Mouse (Mus musculus): ENCODE results near the gene Cygb.
"Not testable (repeated sequence)": the region's sequence is repeated elsewhere in the genome, so short reads cannot be mapped to it uniquely, and the experiment has no call there.

Cygb gene

GRCm38 (mm10) chr11:116636607-116637006 lies 17.5 kb downstream of the Cygb start:
- not testable (repeated sequence) for DNase-seq (ENCODE audit: low read depth, low spot score)

GRCm38 (mm10) chr11:116632962-116633361 lies 21.2 kb downstream of the Cygb start:
- no peak for DNase-seq (ENCODE audit: low read depth, low spot score)

GRCm38 (mm10) chr11:116630171-116630965 lies 23.7 kb downstream of the Cygb start:
- DNase-seq (ENCODE audit: low read depth, low spot score): no peak

- DNase-seq (ENCODE audit: low read depth, low spot score): no peak
Measured at GRCm38 (mm10) chr11:116629472-116629871, 24.6 kb downstream of the Cygb start.

- peak; percentile 89 for DNase-seq (ENCODE audit: low read depth, low spot score)
Measured at GRCm38 (mm10) chr11:116628712-116629111, 25.4 kb downstream of the Cygb start.

GRCm38 (mm10) chr11:116627072-116628020 lies 26.8 kb downstream of the Cygb start:
- no peak for DNase-seq (ENCODE audit: low read depth, low spot score)

- no peak for DNase-seq (ENCODE audit: low read depth, low spot score)
Measured at GRCm38 (mm10) chr11:116626299-116627071, 27.6 kb downstream of the Cygb start, which contains the start of gene Rhbdf2. TSS of gene Rhbdf2 (minus strand) at chr11:116627019.

GRCm38 (mm10) chr11:116625081-116626000 lies 28.8 kb downstream of the Cygb start:
- DNase-seq (ENCODE audit: low read depth, low spot score): no peak

- peak; percentile 75 for DNase-seq (ENCODE audit: low read depth, low spot score)
Measured at GRCm38 (mm10) chr11:116624131-116624832, 29.8 kb downstream of the Cygb start.

GRCm38 (mm10) chr11:116623281-116624124 lies 30.6 kb downstream of the Cygb start:
- no peak for DNase-seq (ENCODE audit: low read depth, low spot score)

GRCm38 (mm10) chr11:116621258-116621704 lies 32.8 kb downstream of the Cygb start:
- no peak for DNase-seq (ENCODE audit: low read depth, low spot score)

- DNase-seq (ENCODE audit: low read depth, low spot score): no peak
Measured at GRCm38 (mm10) chr11:116620559-116621253, 33.4 kb downstream of the Cygb start.

GRCm38 (mm10) chr11:116620073-116620472 lies 34.0 kb downstream of the Cygb start:
- no peak for DNase-seq (ENCODE audit: low read depth, low spot score)

- no peak for DNase-seq (ENCODE audit: low read depth, low spot score)
Measured at GRCm38 (mm10) chr11:116619561-116619960, 34.6 kb downstream of the Cygb start.

- DNase-seq (ENCODE audit: low read depth, low spot score): no peak
Measured at GRCm38 (mm10) chr11:116619156-116619555, 35.0 kb downstream of the Cygb start.

GRCm38 (mm10) chr11:116618666-116619065 lies 35.4 kb downstream of the Cygb start:
- DNase-seq (ENCODE audit: low read depth, low spot score): no peak

GRCm38 (mm10) chr11:116617641-116618040 lies 36.5 kb downstream of the Cygb start:
- no peak for DNase-seq (ENCODE audit: low read depth, low spot score)

- no peak for DNase-seq (ENCODE audit: low read depth, low spot score)
Measured at GRCm38 (mm10) chr11:116616438-116617118, 37.5 kb downstream of the Cygb start.
